Mouse (Mus musculus): ENCODE data around the gene Etl4. TPM values are rescaled to one million over a fixed set of nuclear protein-coding genes. Genes with fewer than 3 reads are reported as not detected.

Gene Etl4
- polyA plus RNA-seq, 1 experiment from 2014 or later, result 7.2 TPM

GRCm38 (mm10) chr2:20037671-20038070, 128.1 kb downstream of the Etl4 start:
- Histone ChIP-seq H3K4me1 (no peaks in the 10 kb centered on the region), H3K4me3 (replicated peaks) (no peak overlapping the region)
- 91% methylated on average over 4 of the region's 4 CpGs for WGBS

GRCm38 (mm10) chr2:20072377-20072776, 162.8 kb downstream of the Etl4 start:
- ATAC-seq (ENCODE audit: low FRiP score), result no peak
- WGBS, result 57% methylated on average over 9 of the region's 9 CpGs
- Histone ChIP-seq H3K4me2 (no peak overlapping the region), H3K27me3 (replicated peaks) (no peaks in the 10 kb centered on the region), H3K9me3 (replicated peaks) (no peaks in the 10 kb centered on the region), H3K4me3 (replicated peaks) (no peak overlapping the region), H3K27ac (replicated peaks) (no peak overlapping the region), H3K9ac (replicated peaks) (no peak overlapping the region), H3K36me3 (no peaks in the 10 kb centered on the region), H3K4me1 (no peaks in the 10 kb centered on the region)

More at GRCm38 (mm10) chr2:20037671-20038070, 128.1 kb downstream of the Etl4 start:
- no peaks in the 10 kb centered on the region for H3K9me3 ChIP-seq (replicated peaks)
- no peak for ATAC-seq (ENCODE audit: low FRiP score)
- H3K9ac ChIP-seq (replicated peaks), result no peak overlapping the region
- H3K4me2 ChIP-seq, result no peak overlapping the region
- H3K36me3 ChIP-seq, result no peaks in the 10 kb centered on the region
- no peak overlapping the region for H3K27ac ChIP-seq (replicated peaks)
- H3K27me3 ChIP-seq (replicated peaks), result no peaks in the 10 kb centered on the region

GRCm38 (mm10) chr2:20076118-20076796, 166.7 kb downstream of the Etl4 start:
- no peak overlapping the region for H3K27ac ChIP-seq (replicated peaks)
- WGBS, result 85% methylated on average over 4 of the region's 4 CpGs
- H3K9ac ChIP-seq (replicated peaks), result no peak overlapping the region
- H3K9me3 ChIP-seq (replicated peaks), result no peaks in the 10 kb centered on the region
- H3K4me1 ChIP-seq, result no peaks in the 10 kb centered on the region
- no peaks in the 10 kb centered on the region for H3K36me3 ChIP-seq
- H3K4me2 ChIP-seq, result no peak overlapping the region
- no peak for ATAC-seq (ENCODE audit: low FRiP score)
- no peaks in the 10 kb centered on the region for H3K27me3 ChIP-seq (replicated peaks)
- no peak overlapping the region for H3K4me3 ChIP-seq (replicated peaks)

- Histone ChIP-seq H3K4me1 (no peaks in the 10 kb centered on the region), H3K27me3 (replicated peaks) (no peaks in the 10 kb centered on the region), H3K36me3 (no peaks in the 10 kb centered on the region), H3K27ac (replicated peaks) (no peak overlapping the region), H3K9ac (replicated peaks) (no peak overlapping the region), H3K4me2 (no peak overlapping the region), H3K9me3 (replicated peaks) (no peaks in the 10 kb centered on the region), H3K4me3 (replicated peaks) (no peak overlapping the region)
- ATAC-seq (ENCODE audit: low FRiP score), result no peak
- WGBS, result 80% methylated on average over 4 of the region's 4 CpGs
Observed at GRCm38 (mm10) chr2:20084781-20085180, 175.2 kb downstream of the Etl4 start.

- H3K27me3 ChIP-seq (replicated peaks), result no peaks in the 10 kb centered on the region
- H3K9ac ChIP-seq (replicated peaks), result no peak overlapping the region
- ATAC-seq (ENCODE audit: low FRiP score), result no peak
- no peaks in the 10 kb centered on the region for H3K9me3 ChIP-seq (replicated peaks)
- no peaks in the 10 kb centered on the region for H3K36me3 ChIP-seq
- no peak overlapping the region for H3K4me3 ChIP-seq (replicated peaks)
- 84% methylated on average over 1 of the region's 1 CpGs for WGBS
- H3K4me2 ChIP-seq, result no peak overlapping the region
- H3K4me1 ChIP-seq, result no peaks in the 10 kb centered on the region
- H3K27ac ChIP-seq (replicated peaks), result no peak overlapping the region
Observed at GRCm38 (mm10) chr2:20105456-20105855, 195.9 kb downstream of the Etl4 start.

- H3K27me3 ChIP-seq (replicated peaks), result no peaks in the 10 kb centered on the region
- no peak overlapping the region for H3K4me2 ChIP-seq
- H3K36me3 ChIP-seq, result no peaks in the 10 kb centered on the region
- no peak overlapping the region for H3K9ac ChIP-seq (replicated peaks)
- H3K9me3 ChIP-seq (replicated peaks), result no peaks in the 10 kb centered on the region
- H3K4me1 ChIP-seq, result no peaks in the 10 kb centered on the region
- no peak overlapping the region for H3K27ac ChIP-seq (replicated peaks)
- H3K4me3 ChIP-seq (replicated peaks), result no peak overlapping the region
- ATAC-seq (ENCODE audit: low FRiP score), result no peak
Observed at GRCm38 (mm10) chr2:20111703-20112102, 202.1 kb downstream of the Etl4 start.

GRCm38 (mm10) chr2:20125914-20126313, 216.3 kb downstream of the Etl4 start:
- ATAC-seq (ENCODE audit: low FRiP score), result no peak
- H3K4me3 ChIP-seq (replicated peaks), result no peak overlapping the region
- H3K4me2 ChIP-seq, result no peak overlapping the region
- no peaks in the 10 kb centered on the region for H3K36me3 ChIP-seq
- H3K9ac ChIP-seq (replicated peaks), result no peak overlapping the region
- no peak overlapping the region for H3K27ac ChIP-seq (replicated peaks)
- no peaks in the 10 kb centered on the region for H3K4me1 ChIP-seq
- no peaks in the 10 kb centered on the region for H3K9me3 ChIP-seq (replicated peaks)
- no peaks in the 10 kb centered on the region for H3K27me3 ChIP-seq (replicated peaks)

- H3K36me3 ChIP-seq, result no peaks in the 10 kb centered on the region
- H3K4me2 ChIP-seq, result no peak overlapping the region
- H3K9me3 ChIP-seq (replicated peaks), result no peaks in the 10 kb centered on the region
- H3K4me1 ChIP-seq, result no peaks in the 10 kb centered on the region
- H3K27ac ChIP-seq (replicated peaks), result no peak overlapping the region
- no peak for ATAC-seq (ENCODE audit: low FRiP score)
- H3K27me3 ChIP-seq (replicated peaks), result no peaks in the 10 kb centered on the region
- H3K4me3 ChIP-seq (replicated peaks), result no peak overlapping the region
- no peak overlapping the region for H3K9ac ChIP-seq (replicated peaks)
- 33% methylated on average over 2 of the region's 2 CpGs for WGBS
Observed at GRCm38 (mm10) chr2:20131792-20132191, 222.2 kb downstream of the Etl4 start.

GRCm38 (mm10) chr2:20138426-20138825, 228.8 kb downstream of the Etl4 start:
- no peaks in the 10 kb centered on the region for H3K27me3 ChIP-seq (replicated peaks)
- H3K4me1 ChIP-seq, result no peaks in the 10 kb centered on the region
- H3K9ac ChIP-seq (replicated peaks), result no peak overlapping the region
- H3K4me3 ChIP-seq (replicated peaks), result no peak overlapping the region
- H3K9me3 ChIP-seq (replicated peaks), result no peaks in the 10 kb centered on the region
- H3K4me2 ChIP-seq, result no peak overlapping the region
- H3K27ac ChIP-seq (replicated peaks), result no peak overlapping the region
- 50% methylated on average over 1 of the region's 1 CpGs for WGBS
- no peak for ATAC-seq (ENCODE audit: low FRiP score)
- H3K36me3 ChIP-seq, result no peaks in the 10 kb centered on the region

GRCm38 (mm10) chr2:20145368-20145767, 235.8 kb downstream of the Etl4 start:
- no peaks in the 10 kb centered on the region for H3K9me3 ChIP-seq (replicated peaks)
- no peak overlapping the region for H3K9ac ChIP-seq (replicated peaks)
- 71% methylated on average over 4 of the region's 4 CpGs for WGBS
- no peaks in the 10 kb centered on the region for H3K27me3 ChIP-seq (replicated peaks)
- no peak for ATAC-seq (ENCODE audit: low FRiP score)
- no peak overlapping the region for H3K27ac ChIP-seq (replicated peaks)
- H3K4me2 ChIP-seq, result no peak overlapping the region
- H3K4me3 ChIP-seq (replicated peaks), result no peak overlapping the region
- H3K36me3 ChIP-seq, result no peaks in the 10 kb centered on the region
- H3K4me1 ChIP-seq, result no peaks in the 10 kb centered on the region

GRCm38 (mm10) chr2:20167073-20167472, 257.5 kb downstream of the Etl4 start:
- H3K27ac ChIP-seq (replicated peaks), result no peak overlapping the region
- H3K4me1 ChIP-seq, result no peaks in the 10 kb centered on the region
- WGBS, result 63% methylated on average over 1 of the region's 1 CpGs
- H3K4me2 ChIP-seq, result no peak overlapping the region
- H3K27me3 ChIP-seq (replicated peaks), result no peaks in the 10 kb centered on the region
- H3K9me3 ChIP-seq (replicated peaks), result no peaks in the 10 kb centered on the region
- H3K9ac ChIP-seq (replicated peaks), result no peak overlapping the region
- ATAC-seq (ENCODE audit: low FRiP score), result no peak
- H3K36me3 ChIP-seq, result no peaks in the 10 kb centered on the region
- no peak overlapping the region for H3K4me3 ChIP-seq (replicated peaks)

GRCm38 (mm10) chr2:20167566-20167965, 258.0 kb downstream of the Etl4 start:
- 70% methylated on average over 5 of the region's 5 CpGs for WGBS
- Histone ChIP-seq H3K4me2 (no peak overlapping the region), H3K27ac (replicated peaks) (no peak overlapping the region), H3K9ac (replicated peaks) (no peak overlapping the region), H3K4me3 (replicated peaks) (no peak overlapping the region), H3K4me1 (no peaks in the 10 kb centered on the region), H3K27me3 (replicated peaks) (no peaks in the 10 kb centered on the region), H3K36me3 (no peaks in the 10 kb centered on the region), H3K9me3 (replicated peaks) (no peaks in the 10 kb centered on the region)
- no peak for ATAC-seq (ENCODE audit: low FRiP score)

- Histone ChIP-seq H3K27ac (replicated peaks) (no peak overlapping the region), H3K4me2 (no peak overlapping the region), H3K4me3 (replicated peaks) (no peak overlapping the region), H3K36me3 (no peaks in the 10 kb centered on the region), H3K9ac (replicated peaks) (no peak overlapping the region), H3K9me3 (replicated peaks) (no peaks in the 10 kb centered on the region), H3K4me1 (no peaks in the 10 kb centered on the region), H3K27me3 (replicated peaks) (no peaks in the 10 kb centered on the region)
- ATAC-seq (ENCODE audit: low FRiP score), result no peak
- 91% methylated on average over 4 of the region's 4 CpGs for WGBS
Observed at GRCm38 (mm10) chr2:20168156-20168555, 258.6 kb downstream of the Etl4 start.

Measured in neural tube, embryonic 15.5 days (tissue).